Mouse (Mus musculus) C2C12 (cell line): ENCODE results near the gene Gm12216. TPM values are rescaled to one million over a fixed set of nuclear protein-coding genes. Genes with fewer than 3 reads are reported as not detected.
A peak's percentile ranks its signal among the peaks of the same experiment; 100 is the strongest.

Source experiments
- H3K27me3 ChIP-seq: one replicate; pipeline ENCODE4 v1.6.1; 2011; ENCODE audit not compliant: control insufficient read depth, insufficient read depth, insufficient read length
- H3K36me3 ChIP-seq: one replicate; pipeline ENCODE4 v1.6.1; 2011; ENCODE audit not compliant: control insufficient read depth, insufficient read depth
- H3K4me3 ChIP-seq: one replicate; pipeline ENCODE4 v1.5.1; 2011; ENCODE audit warnings: mild to moderate bottlenecking, control low read depth; ENCODE audit not compliant: poor library complexity, insufficient read depth, severe bottlenecking
- H3K79me2 ChIP-seq: one replicate; pipeline ENCODE4 v1.6.1; 2011; ENCODE audit not compliant: control insufficient read depth, insufficient read depth
- H3K79me3 ChIP-seq: one replicate; pipeline ENCODE4 v1.6.1; 2011; ENCODE audit warnings: low read depth, control low read depth
- H3ac ChIP-seq: one replicate; pipeline ENCODE3; 2011; ENCODE audit warnings: low read depth; ENCODE audit not compliant: control insufficient read depth, insufficient read length
- CEBPB ChIP-seq: IDR thresholded peaks from one replicate; pipeline ENCODE4 v1.6.1; 2011; ENCODE audit warnings: low read depth, mild to moderate bottlenecking, control low read depth, moderate library complexity
- CTCF ChIP-seq: IDR thresholded peaks from one replicate; pipeline ENCODE4 v1.5.1; 2011; ENCODE audit not compliant: control insufficient read depth, insufficient read depth, insufficient read length
- FOSL1 ChIP-seq: IDR thresholded peaks from one replicate; pipeline ENCODE4 v1.8.0; 2011; ENCODE audit warnings: mild to moderate bottlenecking, low read length; ENCODE audit not compliant: poor library complexity, insufficient read depth, severe bottlenecking
- MAX ChIP-seq: IDR thresholded peaks from one replicate; pipeline ENCODE4 v1.6.1; 2011; ENCODE audit warnings: mild to moderate bottlenecking, control low read depth
- MYOD1 ChIP-seq: IDR thresholded peaks from one replicate; pipeline ENCODE4 v1.6.1; 2011; ENCODE audit warnings: low read depth; ENCODE audit not compliant: control insufficient read depth, insufficient read length
- MYOG ChIP-seq: IDR thresholded peaks from one replicate; pipeline ENCODE4 v1.6.1; 2011; ENCODE audit not compliant: control insufficient read depth, insufficient read length; ENCODE audit errors: extremely low read depth
- USF1 ChIP-seq: IDR thresholded peaks from one replicate; pipeline ENCODE4 v1.6.1; 2011; ENCODE audit warnings: low read depth, mild to moderate bottlenecking, control low read depth, moderate library complexity
- polyA plus RNA-seq: library from polyadenylated mRNA; unstranded; fragments of >200 nt; fragmentation: generic; extraction: Trizol; gene quantifications from one replicate; pipeline ENCODE4 v1.2.1, GENCODE M21; 2012; ENCODE audit warnings: missing spikeins

Gene Gm12216
- polyA plus RNA-seq, 1 experiment: 0.49 TPM

DNA sequence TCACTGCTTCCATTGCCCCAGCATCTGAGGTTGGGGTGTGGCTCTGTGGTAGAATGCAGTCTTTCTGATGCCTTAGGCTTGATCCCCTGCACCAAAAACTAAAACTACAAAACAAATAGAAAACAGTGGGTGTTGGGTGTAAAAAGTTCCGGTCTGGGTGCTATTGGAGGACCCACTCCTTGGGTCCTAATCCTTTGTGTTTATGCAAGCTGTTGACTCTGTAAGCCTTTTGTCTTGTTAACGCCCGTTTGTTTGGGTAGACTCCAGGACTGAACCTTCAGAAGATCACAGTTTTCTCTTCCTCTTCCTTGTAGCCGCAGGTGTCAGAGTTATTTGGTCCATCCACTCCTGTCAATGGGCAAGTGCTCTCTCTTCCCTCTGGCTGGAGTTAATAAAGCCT, 59.0 kb downstream of the Gm12216 start:
- Histone ChIP-seq H3K4me3 (no peak overlapping the region), H3K36me3 (no peaks in the 10 kb centered on the region), H3K27me3 (no peaks in the 10 kb centered on the region), H3K79me2 (no peaks in the 10 kb centered on the region), H3ac (no peak overlapping the region), H3K79me3 (no peaks in the 10 kb centered on the region)
- TF ChIP-seq USF1: no peak

DNA sequence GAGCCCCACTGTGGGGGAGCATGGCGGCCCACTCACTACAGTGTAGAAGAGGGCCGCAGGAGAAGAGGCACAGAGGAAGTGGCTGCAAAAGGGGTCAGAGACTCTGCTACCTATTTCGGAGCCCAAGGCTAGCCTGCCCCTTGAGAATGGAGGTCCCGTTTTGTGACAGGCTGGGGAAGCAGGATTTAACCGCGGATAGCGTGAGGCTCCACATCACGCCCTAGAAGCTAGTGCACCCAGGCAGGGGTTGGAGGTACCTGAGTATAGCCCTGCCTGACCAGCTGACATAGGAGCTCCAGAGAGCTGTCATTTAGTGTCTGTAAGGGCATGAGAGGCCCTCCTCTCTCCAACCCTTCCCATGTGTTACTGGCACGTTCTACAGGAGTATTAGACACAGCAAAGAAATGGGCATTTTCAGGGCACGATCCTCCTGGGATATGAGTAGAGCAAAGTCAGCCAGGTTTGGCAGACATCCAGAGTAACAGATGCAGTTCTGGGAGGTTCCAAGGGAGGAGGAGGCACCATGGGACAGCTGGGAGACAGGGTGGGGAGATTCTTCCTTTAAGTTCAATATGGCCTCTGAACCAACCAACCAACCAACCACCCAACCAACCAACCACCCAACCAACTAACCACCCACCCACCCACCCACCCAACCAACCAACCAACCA, 60.9 kb downstream of the Gm12216 start:
- Histone ChIP-seq H3K79me2 (no peaks in the 10 kb centered on the region), H3ac (no peak overlapping the region)

DNA sequence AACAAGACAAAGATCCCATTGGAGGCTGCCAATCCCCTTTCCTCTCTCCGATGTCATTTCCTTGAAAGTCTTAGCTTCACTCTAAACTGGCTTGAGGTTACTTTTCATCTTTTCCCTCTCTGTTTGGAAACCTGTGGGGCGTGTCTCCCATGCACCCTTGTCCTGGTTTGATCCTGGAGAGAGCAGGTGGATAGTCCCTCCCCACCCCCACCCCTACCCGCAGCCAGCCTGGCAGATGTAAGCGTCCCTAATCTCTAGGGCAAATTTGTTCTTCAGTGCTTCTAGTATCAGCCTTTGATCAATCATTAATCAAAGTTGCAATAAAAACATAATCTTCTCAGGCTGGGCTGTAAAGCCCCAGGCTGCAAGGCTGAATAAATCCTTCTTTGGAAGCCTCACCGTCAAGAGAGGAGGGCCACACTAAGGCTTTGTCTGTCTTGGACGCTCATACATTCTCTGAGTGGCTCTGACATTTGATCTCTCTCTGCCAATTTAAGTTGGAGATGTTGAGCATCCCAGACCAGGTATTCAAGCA, 61.6 kb downstream of the Gm12216 start:
- TF ChIP-seq MAX (no peak), USF1 (no peak)
- H3K27me3 ChIP-seq: no peaks in the 10 kb centered on the region
- no peak overlapping the region for H3ac ChIP-seq
- no peaks in the 10 kb centered on the region for H3K36me3 ChIP-seq
- no peaks in the 10 kb centered on the region for H3K79me2 ChIP-seq
- no peaks in the 10 kb centered on the region for H3K79me3 ChIP-seq
- no peak overlapping the region for H3K4me3 ChIP-seq

More for the DNA sequence above, 60.9 kb downstream of the Gm12216 start:
- TF ChIP-seq CEBPB (no peak), FOSL1 (no peak), MYOG (no peak), MYOD1 (peak; percentile 69), MAX (peak; percentile 40)
- Histone ChIP-seq H3K4me3 (no peak overlapping the region), H3K36me3 (no peaks in the 10 kb centered on the region), H3K79me3 (no peaks in the 10 kb centered on the region), H3K27me3 (no peaks in the 10 kb centered on the region)

DNA sequence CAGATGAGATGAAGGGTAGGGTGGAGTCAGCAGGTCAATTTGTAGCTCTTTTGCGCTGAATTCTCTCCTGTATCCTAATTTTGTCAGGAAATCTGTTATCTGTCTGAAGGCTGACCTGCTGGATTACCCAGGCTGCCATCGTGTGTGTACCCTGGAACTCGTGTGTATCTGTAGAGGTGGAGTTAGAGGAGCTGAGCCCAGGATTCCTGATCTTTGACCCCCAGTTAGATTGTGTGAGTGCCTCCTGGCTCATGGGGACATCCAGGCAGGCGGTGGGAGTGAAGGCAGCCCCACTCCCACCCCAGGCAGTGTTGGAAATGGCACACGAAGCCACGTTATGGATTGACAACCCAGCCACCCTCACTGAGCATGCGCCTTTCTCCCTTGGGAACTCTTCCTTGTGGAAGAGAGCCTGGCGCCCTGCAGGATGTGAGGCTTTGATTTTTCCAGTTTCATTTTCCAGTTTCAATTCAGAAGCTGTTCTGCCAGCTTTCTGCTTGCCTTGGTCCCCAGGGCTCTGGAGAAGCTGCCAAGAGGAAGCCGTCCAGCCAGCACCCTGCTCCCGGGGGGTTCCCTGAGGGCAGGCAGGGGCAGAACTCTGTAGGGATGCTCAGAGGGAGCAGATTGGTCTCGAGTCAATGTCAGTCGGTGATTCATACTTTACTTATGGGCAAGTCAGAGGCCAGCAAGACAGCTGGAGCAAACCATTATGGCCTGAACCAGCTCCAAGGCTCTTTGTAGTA, 62.5 kb downstream of the Gm12216 start:
- no peak for TF ChIP-seq USF1
- TF ChIP-seq MYOG: no peak
- peak; percentile 49 for TF ChIP-seq FOSL1
- no peak for TF ChIP-seq MAX
- TF ChIP-seq MYOD1: peak; percentile 84
- no peak for TF ChIP-seq CEBPB
- TF ChIP-seq CTCF: no peak
- no peaks in the 10 kb centered on the region for H3K79me2 ChIP-seq
- no peak overlapping the region for H3K4me3 ChIP-seq
- H3K27me3 ChIP-seq: no peaks in the 10 kb centered on the region
- no peaks in the 10 kb centered on the region for H3K36me3 ChIP-seq
- H3ac ChIP-seq: peak overlapping the region; percentile 43
- H3K79me3 ChIP-seq: no peaks in the 10 kb centered on the region

DNA sequence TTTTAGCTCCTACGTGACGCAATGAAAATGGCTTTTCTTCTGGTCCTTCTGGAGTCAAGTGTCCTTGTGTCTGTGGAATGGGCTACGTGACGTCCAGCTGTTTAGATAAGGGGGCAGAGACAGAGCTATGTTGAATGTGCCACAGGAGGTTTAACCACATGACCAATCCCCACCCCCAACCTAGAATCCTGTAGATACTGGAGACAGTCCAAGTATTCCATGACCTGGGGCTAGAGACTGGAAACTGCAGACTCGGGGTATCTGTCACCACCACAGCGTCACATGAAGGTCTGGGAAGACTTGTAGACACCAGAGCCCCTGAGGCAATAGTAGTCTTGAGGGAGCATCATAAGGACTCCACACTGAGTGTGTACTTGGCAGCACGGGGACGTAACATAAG, 63.2 kb downstream of the Gm12216 start:
- TF ChIP-seq USF1 (peak; percentile 76), MAX (no peak), MYOD1 (no peak)
- Histone ChIP-seq H3K4me3 (peak overlapping the region; percentile 12), H3ac (no peak overlapping the region), H3K36me3 (no peaks in the 10 kb centered on the region), H3K79me3 (no peaks in the 10 kb centered on the region), H3K79me2 (no peaks in the 10 kb centered on the region), H3K27me3 (no peaks in the 10 kb centered on the region)

DNA sequence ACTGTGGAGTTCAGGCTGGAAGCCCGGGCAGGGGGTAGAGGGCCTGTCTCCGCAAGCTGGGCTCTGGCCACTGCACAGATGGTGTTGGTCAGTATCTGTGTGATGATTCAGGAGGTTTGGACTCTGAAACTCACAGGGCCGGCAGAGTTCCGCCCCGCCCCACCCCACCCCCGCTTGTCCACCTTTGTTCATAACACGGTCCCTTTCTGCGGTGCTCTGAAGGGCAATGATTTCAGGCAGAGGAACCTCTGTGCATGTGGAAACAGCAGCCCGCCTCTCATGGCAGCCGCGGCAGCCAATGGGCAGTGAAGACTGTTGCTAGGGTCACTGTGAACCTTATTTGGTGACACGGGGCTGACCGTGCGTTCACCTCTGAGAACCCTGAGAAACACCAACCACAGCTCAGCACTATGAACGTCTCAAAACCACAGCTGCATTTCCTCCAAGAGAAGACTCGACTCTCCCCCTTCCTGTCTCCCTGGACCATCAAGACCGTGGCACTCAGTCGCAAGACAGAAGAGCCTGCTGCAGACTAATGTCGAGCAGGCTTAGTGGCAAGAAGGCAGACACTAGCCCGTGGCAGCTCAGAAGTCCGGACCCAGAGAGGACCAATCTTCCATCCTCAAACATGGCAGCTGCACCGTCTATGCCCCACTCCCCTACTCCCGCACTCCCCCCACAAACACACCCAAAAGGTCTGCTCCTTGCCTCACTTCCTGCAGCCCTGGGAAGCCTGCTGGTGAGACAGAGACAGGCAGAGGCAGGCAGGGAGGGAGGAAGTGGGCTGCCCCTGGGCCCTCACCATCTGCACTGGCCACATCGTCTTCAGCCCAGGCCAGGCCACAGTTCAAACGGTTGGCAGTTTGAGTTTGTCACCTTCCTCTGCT, 64.1 kb downstream of the Gm12216 start:
- Histone ChIP-seq H3K79me2 (no peaks in the 10 kb centered on the region), H3ac (peak overlapping the region; percentile 72), H3K36me3 (no peaks in the 10 kb centered on the region), H3K79me3 (no peaks in the 10 kb centered on the region), H3K27me3 (no peaks in the 10 kb centered on the region), H3K4me3 (peak overlapping the region; percentile 12)
- TF ChIP-seq FOSL1 (no peak), MYOD1 (peak; percentile 16)
